Mouse (Mus musculus) hindbrain, embryonic 14.5 days (tissue): ENCODE measurements around the gene Rbp7. TPM values are rescaled to one million over a fixed set of nuclear protein-coding genes. Genes with fewer than 3 reads are reported as not detected.
"Not testable (repeated sequence)": the region's sequence is repeated elsewhere in the genome, so short reads cannot be mapped to it uniquely, and the experiment has no call there.

Source experiments
- ATAC-seq: fragments of 200-750 bp; cut with Nextera tagmentation; 2 replicates; pipeline ENCODE4 v1.8.0; 2017; ENCODE audit warnings: moderate number of reproducible peaks, mild to moderate bottlenecking, moderate TSS enrichment, moderate library complexity; ENCODE audit not compliant: low FRiP score
- DNase-seq: peaks from one replicate; pipeline ENCODE4 v3.0.0-alpha.2; 2015; ENCODE audit warnings: low spot score
- H3K27ac ChIP-seq: fragments of 300-500 bp; sonication (generic); 2 replicates; pipeline ENCODE4 v1.5.1; 2014; ENCODE audit warnings: mild to moderate bottlenecking, moderate library complexity
- H3K27me3 ChIP-seq: fragments of 300-500 bp; sonication (generic); 2 replicates; pipeline ENCODE4 v1.6.1; 2014; ENCODE audit warnings: mild to moderate bottlenecking, low read length, mixed read lengths; ENCODE audit not compliant: control insufficient read depth, insufficient read depth
- H3K36me3 ChIP-seq: fragments of 300-500 bp; sonication (generic); replicated peaks from 2 replicates; pipeline ENCODE4 v1.6.1; 2014; ENCODE audit not compliant: control insufficient read depth, insufficient read depth
- H3K4me1 ChIP-seq: fragments of 300-500 bp; sonication (generic); replicated peaks from 2 replicates; pipeline ENCODE4 v1.6.1; 2014; ENCODE audit warnings: antibody characterized with exemption, low read length, mixed read lengths; ENCODE audit not compliant: control insufficient read depth, insufficient read depth
- H3K4me2 ChIP-seq: fragments of 300-500 bp; sonication (generic); replicated peaks from 2 replicates; pipeline ENCODE4 v1.6.1; 2014; ENCODE audit warnings: mild to moderate bottlenecking, moderate library complexity
- H3K4me3 ChIP-seq: fragments of 300-500 bp; sonication (generic); replicated peaks from 2 replicates; pipeline ENCODE4 v1.5.1; 2014; ENCODE audit warnings: mild to moderate bottlenecking, low read length
- H3K9ac ChIP-seq: fragments of 300-500 bp; sonication (generic); 2 replicates; pipeline ENCODE4 v1.6.1; 2014
- H3K9me3 ChIP-seq: fragments of 300-500 bp; sonication (generic); 2 replicates; pipeline ENCODE4 v1.6.1; 2016; ENCODE audit warnings: low read length; ENCODE audit not compliant: control insufficient read depth
- WGBS: fragments of 180-500 bp; shearing (Covaris S2); extraction: QIAGEN DNeasy Blood & Tissue Kit; methylation state at CpG from one replicate; pipeline ENCODE4 v1.1.7; 2014; 5-methylcytosine and 5-hydroxymethylcytosine counted together
- polyA plus RNA-seq: library from polyadenylated mRNA; unstranded; fragments of >200 nt; fragmentation: Nextera tagmentation; extraction: Ambion mirVana; gene quantifications from 2 replicates; pipeline ENCODE4 v1.2.1, GENCODE M21; 2014

Rbp7 gene
- polyA plus RNA-seq, 1 experiment from 2014 or later, result not detected

- DNase-seq (peak; percentile 93), ATAC-seq (peak; percentile 97)
- Histone ChIP-seq H3K4me2 (peak overlapping the region; percentile 65), H3K4me3 (peak overlapping the region; percentile 28), H3K9me3 (no peaks in the 10 kb centered on the region), H3K9ac (peak overlapping the region; percentile 65), H3K36me3 (no peaks in the 10 kb centered on the region), H3K27ac (peak overlapping the region; percentile 96), H3K27me3 (no peaks in the 10 kb centered on the region), H3K4me1 (peaks cover 20% of the 10 kb centered on the region)
- WGBS, result under 1% methylated on average over 36 of the region's 36 CpGs
These were observed 9.6 kb downstream of the Rbp7 start for GRCm38 (mm10) chr4:149444964-149445701.

- WGBS, result 54% methylated on average over 1 of the region's 1 CpGs
These were observed 10.3 kb downstream of the Rbp7 start for GRCm38 (mm10) chr4:149444465-149444864.

GRCm38 (mm10) chr4:149442436-149442835 lies 12.3 kb downstream of the Rbp7 start:
- Histone ChIP-seq H3K4me1 (peaks cover 20% of the 10 kb centered on the region), H3K9me3 (no peaks in the 10 kb centered on the region), H3K27ac (no peak overlapping the region), H3K9ac (no peak overlapping the region), H3K36me3 (no peaks in the 10 kb centered on the region), H3K27me3 (no peaks in the 10 kb centered on the region), H3K4me3 (no peak overlapping the region), H3K4me2 (no peak overlapping the region)
- DNase-seq (no peak), ATAC-seq (no peak)
- 64% methylated on average over 3 of the region's 3 CpGs for WGBS

More at GRCm38 (mm10) chr4:149444465-149444864, 10.3 kb downstream of the Rbp7 start:
- Histone ChIP-seq H3K27me3 (no peaks in the 10 kb centered on the region), H3K9me3 (no peaks in the 10 kb centered on the region), H3K27ac (peak overlapping the region; percentile 96), H3K4me3 (peak overlapping the region; percentile 28; the same call in 1 of the 2 replicates), H3K4me1 (peaks cover 20% of the 10 kb centered on the region), H3K4me2 (peak overlapping the region; percentile 65), H3K9ac (peak overlapping the region; percentile 65), H3K36me3 (no peaks in the 10 kb centered on the region)
- ATAC-seq, result no peak
- no peak for DNase-seq

- 51% methylated on average over 8 of the region's 8 CpGs for WGBS
- Histone ChIP-seq H3K27ac (no peak overlapping the region), H3K9ac (no peak overlapping the region), H3K9me3 (no peaks in the 10 kb centered on the region), H3K36me3 (no peaks in the 10 kb centered on the region), H3K4me2 (no peak overlapping the region), H3K4me1 (peaks cover 10% of the 10 kb centered on the region), H3K4me3 (no peak overlapping the region), H3K27me3 (no peaks in the 10 kb centered on the region)
- ATAC-seq (no peak), DNase-seq (no peak)
These were observed 14.2 kb downstream of the Rbp7 start for GRCm38 (mm10) chr4:149440576-149440975.

- not testable (repeated sequence) for H3K27me3 ChIP-seq, H3K9me3 ChIP-seq, H3K4me3 ChIP-seq, H3K9ac ChIP-seq, H3K36me3 ChIP-seq, H3K27ac ChIP-seq, H3K4me1 ChIP-seq, ATAC-seq, H3K4me2 ChIP-seq, DNase-seq
- WGBS, result 70% methylated on average over 1 of the region's 1 CpGs
These were observed 22.9 kb downstream of the Rbp7 start for GRCm38 (mm10) chr4:149431887-149432286.

GRCm38 (mm10) chr4:149429592-149429991 lies 25.2 kb downstream of the Rbp7 start:
- Histone ChIP-seq H3K27me3 (no peaks in the 10 kb centered on the region), H3K4me1 (peaks cover 3% of the 10 kb centered on the region; the same call in 1 of the 2 replicates), H3K4me3 (no peak overlapping the region), H3K36me3 (no peaks in the 10 kb centered on the region), H3K9ac (no peak overlapping the region), H3K4me2 (no peak overlapping the region), H3K27ac (no peak overlapping the region), H3K9me3 (no peaks in the 10 kb centered on the region)
- no peak for DNase-seq
- 80% methylated on average over 5 of the region's 5 CpGs for WGBS
- ATAC-seq, result no peak

- DNase-seq (peak; percentile 99), ATAC-seq (peak; percentile 93)
- peak within 1 kb of the TSS; percentile 92 for H3K4me2 ChIP-seq
- peak within 1 kb of the TSS; percentile 98 for H3K27ac ChIP-seq
- no peaks in the 10 kb centered on the region for H3K27me3 ChIP-seq
- peaks cover 28% of the 10 kb centered on the region; the same call in 1 of the 2 replicates for H3K4me1 ChIP-seq
- under 1% methylated on average over 44 of the region's 50 CpGs for WGBS
- no peaks in the 10 kb centered on the region for H3K9me3 ChIP-seq
- no peaks in the 10 kb centered on the region for H3K36me3 ChIP-seq
- H3K4me3 ChIP-seq, result peak within 1 kb of the TSS; percentile 94
- H3K9ac ChIP-seq, result peak within 1 kb of the TSS; percentile 93
These were observed 28.2 kb downstream of the Rbp7 start, which contains the start of gene Ube4b for GRCm38 (mm10) chr4:149426325-149427199. Gene Ube4b, minus strand, starts transcription at chr4:149426749.

GRCm38 (mm10) chr4:149425801-149426292 lies 28.9 kb downstream of the Rbp7 start:
- peak overlapping the region; percentile 98 for H3K27ac ChIP-seq
- under 1% methylated on average over 35 of the region's 35 CpGs for WGBS
- H3K4me2 ChIP-seq, result peak overlapping the region; percentile 92
- DNase-seq (peak; percentile 45), ATAC-seq (peak; percentile 72)
- no peaks in the 10 kb centered on the region for H3K36me3 ChIP-seq
- peaks cover 34% of the 10 kb centered on the region; the same call in 1 of the 2 replicates for H3K4me1 ChIP-seq
- H3K9me3 ChIP-seq, result no peaks in the 10 kb centered on the region
- peak overlapping the region; percentile 94 for H3K4me3 ChIP-seq
- no peaks in the 10 kb centered on the region for H3K27me3 ChIP-seq
- H3K9ac ChIP-seq, result peak overlapping the region; percentile 93

- ATAC-seq (no peak), DNase-seq (no peak)
- Histone ChIP-seq H3K27me3 (no peaks in the 10 kb centered on the region), H3K4me2 (peak overlapping the region; percentile 92), H3K4me3 (peak overlapping the region; percentile 94), H3K9me3 (no peaks in the 10 kb centered on the region), H3K36me3 (no peaks in the 10 kb centered on the region), H3K27ac (peak overlapping the region; percentile 98), H3K9ac (peak overlapping the region; percentile 93), H3K4me1 (peaks cover 34% of the 10 kb centered on the region; the same call in 1 of the 2 replicates)
- WGBS, result under 1% methylated on average over 9 of the region's 9 CpGs
These were observed 30.0 kb downstream of the Rbp7 start for GRCm38 (mm10) chr4:149424755-149425154.
